Mouse (Mus musculus) embryonic facial prominence, embryonic 10.5 days (tissue): ENCODE data around the gene Rnf31. TPM values are rescaled to one million over a fixed set of nuclear protein-coding genes. Genes with fewer than 3 reads are reported as not detected.

Source experiments
- DNase-seq: peaks from one replicate; pipeline ENCODE4 v3.0.0-alpha.2; 2017; ENCODE audit warnings: low spot score
- H3K27ac ChIP-seq: fragments of 300-500 bp; sonication (generic); replicated peaks from 2 replicates; pipeline ENCODE4 v1.5.1; 2016; ENCODE audit warnings: mild to moderate bottlenecking
- H3K27me3 ChIP-seq: fragments of 300-500 bp; sonication (generic); replicated peaks from 2 replicates; pipeline ENCODE4 v1.6.1; 2016; ENCODE audit warnings: low read depth, mild to moderate bottlenecking; ENCODE audit not compliant: poor library complexity, severe bottlenecking
- H3K36me3 ChIP-seq: fragments of 300-500 bp; sonication (generic); replicated peaks from 2 replicates; pipeline ENCODE4 v1.6.1; 2016; ENCODE audit warnings: mild to moderate bottlenecking, moderate library complexity
- H3K4me1 ChIP-seq: fragments of 300-500 bp; sonication (generic); 2 replicates; pipeline ENCODE4 v1.6.1; 2016
- H3K4me3 ChIP-seq: fragments of 300-500 bp; sonication (generic); 2 replicates; pipeline ENCODE4 v1.5.1; 2016; ENCODE audit warnings: mild to moderate bottlenecking, moderate library complexity
- H3K9me3 ChIP-seq: fragments of 300-500 bp; sonication (generic); 2 replicates; pipeline ENCODE4 v1.6.1; 2016; ENCODE audit warnings: mild to moderate bottlenecking
- WGBS: fragments of 180-500 bp; shearing (Covaris S2); methylation state at CpG from one replicate; pipeline ENCODE4 v1.1.7; 2016; 5-methylcytosine and 5-hydroxymethylcytosine counted together
- polyA plus RNA-seq: library from polyadenylated mRNA; unstranded; fragments of >200 nt; fragmentation: Nextera tagmentation; extraction: Ambion mirVana; gene quantifications from 2 replicates; pipeline ENCODE4 v1.2.1, GENCODE M21; 2016

Gene Rnf31
- polyA plus RNA-seq, 1 experiment from 2014 or later, result 18.6 TPM

- Histone ChIP-seq H3K27me3 (peaks cover 9% of the 10 kb centered on the region; the same call in 1 of the 2 replicates), H3K36me3 (0 out of 2 replicates have a peak, but pooled peaks cover 3% of the 10 kb centered on the region), H3K4me1 (peaks cover 20% of the 10 kb centered on the region; the same call in 1 of the 2 replicates), H3K4me3 (peak within 1 kb of the TSS; percentile 41), H3K27ac (no peak within 1 kb of the TSS; the same call in 1 of the 2 replicates), H3K9me3 (no peaks in the 10 kb centered on the region)
- DNase-seq, result peak; percentile 64
- WGBS, result 23% methylated on average over 21 of the region's 21 CpGs
Observed at GRCm38 (mm10) chr14:55617822-55618221, 26.3 kb downstream of the Rnf31 start, which contains the start of gene Rec8. Gene Rec8, plus strand, starts transcription at chr14:55618037.

- Histone ChIP-seq H3K4me3 (peak overlapping the region; percentile 41), H3K27ac (no peak overlapping the region; the same call in 1 of the 2 replicates), H3K27me3 (peaks cover 9% of the 10 kb centered on the region; the same call in 1 of the 2 replicates), H3K9me3 (no peaks in the 10 kb centered on the region), H3K4me1 (peaks cover 20% of the 10 kb centered on the region; the same call in 1 of the 2 replicates), H3K36me3 (peaks cover 11% of the 10 kb centered on the region)
- 53% methylated on average over 22 of the region's 22 CpGs for whole genome bisulfite sequencing
- DNase-seq, result peak; percentile 31
Observed at GRCm38 (mm10) chr14:55618486-55619195, 27.1 kb downstream of the Rnf31 start.

- no peaks in the 10 kb centered on the region for H3K4me1 ChIP-seq
- 91% methylated on average over 27 of the region's 27 CpGs for WGBS
- no peaks in the 10 kb centered on the region for H3K27me3 ChIP-seq
- H3K4me3 ChIP-seq, result no peak overlapping the region
- peaks cover 100% of the 10 kb centered on the region for H3K36me3 ChIP-seq
- no peaks in the 10 kb centered on the region for H3K9me3 ChIP-seq
- no peak for DNase-seq
- H3K27ac ChIP-seq, result no peak overlapping the region
Observed at GRCm38 (mm10) chr14:55628077-55628827, 36.7 kb downstream of the Rnf31 start.

- Histone ChIP-seq H3K36me3 (peaks cover 100% of the 10 kb centered on the region), H3K9me3 (no peaks in the 10 kb centered on the region), H3K27ac (no peak overlapping the region), H3K27me3 (no peaks in the 10 kb centered on the region), H3K4me3 (no peak overlapping the region), H3K4me1 (peaks cover 5% of the 10 kb centered on the region)
- DNase-seq, result peak; percentile 55
- 52% methylated on average over 5 of the region's 5 CpGs for WGBS
Observed at GRCm38 (mm10) chr14:55629312-55629711, 37.8 kb downstream of the Rnf31 start.

GRCm38 (mm10) chr14:55634874-55635522, 43.5 kb downstream of the Rnf31 start:
- WGBS, result 3% methylated on average over 23 of the region's 23 CpGs
- Histone ChIP-seq H3K4me3 (peak overlapping the region; percentile 70), H3K27ac (peak overlapping the region; percentile 83), H3K9me3 (no peaks in the 10 kb centered on the region), H3K4me1 (peaks cover 18% of the 10 kb centered on the region), H3K27me3 (no peaks in the 10 kb centered on the region), H3K36me3 (peaks cover 85% of the 10 kb centered on the region)
- no peak for DNase-seq

GRCm38 (mm10) chr14:55635523-55636007, 44.1 kb downstream of the Rnf31 start, which contains the start of gene Ipo4:
Gene Ipo4, minus strand, starts transcription at chr14:55635957.
- peaks cover 18% of the 10 kb centered on the region for H3K4me1 ChIP-seq
- peaks cover 85% of the 10 kb centered on the region for H3K36me3 ChIP-seq
- no peaks in the 10 kb centered on the region for H3K27me3 ChIP-seq
- DNase-seq, result peak; percentile 94
- H3K9me3 ChIP-seq, result no peaks in the 10 kb centered on the region
- peak within 1 kb of the TSS; percentile 83 for H3K27ac ChIP-seq
- 2% methylated on average over 33 of the region's 33 CpGs for WGBS
- peak within 1 kb of the TSS; percentile 70 for H3K4me3 ChIP-seq

- peaks cover 75% of the 10 kb centered on the region for H3K36me3 ChIP-seq
- H3K4me1 ChIP-seq, result peaks cover 26% of the 10 kb centered on the region
- no peaks in the 10 kb centered on the region for H3K27me3 ChIP-seq
- 96% methylated on average over 9 of the region's 9 CpGs for WGBS
- H3K9me3 ChIP-seq, result no peaks in the 10 kb centered on the region
- H3K27ac ChIP-seq, result no peak within 1 kb of the TSS
- H3K4me3 ChIP-seq, result no peak within 1 kb of the TSS
- DNase-seq, result no peak
Observed at GRCm38 (mm10) chr14:55637795-55638194, 46.3 kb downstream of the Rnf31 start, which contains the start of gene Gm49378. Gene Gm49378, minus strand, starts transcription at chr14:55637895.

- Histone ChIP-seq H3K27me3 (no peaks in the 10 kb centered on the region), H3K4me3 (no peak overlapping the region), H3K4me1 (peaks cover 26% of the 10 kb centered on the region), H3K36me3 (peaks cover 68% of the 10 kb centered on the region), H3K9me3 (no peaks in the 10 kb centered on the region), H3K27ac (no peak overlapping the region)
- no peak for DNase-seq
- WGBS, result 98% methylated on average over 14 of the region's 14 CpGs
Observed at GRCm38 (mm10) chr14:55640816-55641215, 49.3 kb downstream of the Rnf31 start.

GRCm38 (mm10) chr14:55641291-55641690, 49.8 kb downstream of the Rnf31 start:
- H3K9me3 ChIP-seq, result no peaks in the 10 kb centered on the region
- no peak overlapping the region for H3K27ac ChIP-seq
- no peak for DNase-seq
- H3K4me3 ChIP-seq, result no peak overlapping the region
- peaks cover 69% of the 10 kb centered on the region for H3K36me3 ChIP-seq
- H3K4me1 ChIP-seq, result peaks cover 26% of the 10 kb centered on the region
- WGBS, result 95% methylated on average over 13 of the region's 13 CpGs
- H3K27me3 ChIP-seq, result no peaks in the 10 kb centered on the region

GRCm38 (mm10) chr14:55642679-55643059, 51.2 kb downstream of the Rnf31 start:
- H3K36me3 ChIP-seq, result peaks cover 68% of the 10 kb centered on the region
- 24% methylated on average over 8 of the region's 8 CpGs for WGBS
- H3K27ac ChIP-seq, result peak overlapping the region; percentile 99
- H3K9me3 ChIP-seq, result no peaks in the 10 kb centered on the region
- no peak for DNase-seq
- peak overlapping the region; percentile 86 for H3K4me3 ChIP-seq
- no peaks in the 10 kb centered on the region for H3K27me3 ChIP-seq
- peaks cover 26% of the 10 kb centered on the region for H3K4me1 ChIP-seq

GRCm38 (mm10) chr14:55643060-55643907, 51.8 kb downstream of the Rnf31 start, which contains the start of gene Tm9sf1:
Gene Tm9sf1, minus strand, starts transcription at chr14:55643806.
- Histone ChIP-seq H3K9me3 (no peaks in the 10 kb centered on the region), H3K4me1 (peaks cover 26% of the 10 kb centered on the region), H3K27ac (peak within 1 kb of the TSS; percentile 99), H3K27me3 (no peaks in the 10 kb centered on the region), H3K36me3 (peaks cover 64% of the 10 kb centered on the region), H3K4me3 (peak within 1 kb of the TSS; percentile 86)
- DNase-seq, result peak; percentile 87
- WGBS, result under 1% methylated on average over 89 of the region's 89 CpGs
